Mouse (Mus musculus) liver, postnatal 0 days (tissue): ENCODE results near the gene Llph.
"Not testable (repeated sequence)": the region's sequence is repeated elsewhere in the genome, so short reads cannot be mapped to it uniquely, and the experiment has no call there.

Experiments used
- CTCF ChIP-seq: sonication (generic); IDR thresholded peaks from 2 replicates; pipeline ENCODE4 v1.5.1; 2016; ENCODE audit warnings: antibody characterized with exemption, low read depth
- EP300 ChIP-seq: IDR thresholded peaks from 2 replicates; pipeline ENCODE4 v1.6.1; 2016; ENCODE audit warnings: antibody characterized with exemption, low read depth, mild to moderate bottlenecking

GRCm38 (mm10) chr10:120217099-120217498 is 9.8 kb upstream of the Llph start:
- TF ChIP-seq CTCF, EP300: not testable (repeated sequence)
